In genomic region chr6:72235098-72235806, GRCm38 (mm10) we compare ENCODE assay signal across 8 mouse cellular contexts. TPM values are rescaled to one million over a fixed set of nuclear protein-coding genes. Genes with fewer than 3 reads are reported as not detected.
A peak's percentile ranks its signal among the peaks of the same experiment; 100 is the strongest.
DNase-seq lines count a peak whose midpoint lies in the region; ATAC-seq and TF ChIP-seq lines count a peak whose summit lies in the region.

Atoh8 (minus strand) TSS chr6:72235577.

- H3K9me3 ChIP-seq in embryonic facial prominence, embryonic 10.5 days: no peaks in the 10 kb centered on the region
- H3K9me3 ChIP-seq in liver, embryonic 12.5 days (replicated peaks): no peaks in the 10 kb centered on the region

- peak within 1 kb of the TSS; percentile 88 for H3K27ac ChIP-seq in embryonic facial prominence, embryonic 10.5 days (replicated peaks)
- H3K27ac ChIP-seq in kidney, adult 2 months (ENCODE audit: insufficient read depth, low read depth, low read length): peak within 1 kb of the TSS; percentile 81
- no peak within 1 kb of the TSS for H3K27ac ChIP-seq in liver, embryonic 12.5 days

- no peak for TF ChIP-seq CTCF in kidney, adult 2 months (conservative IDR thresholded peaks at IDR 0.05; ENCODE audit: insufficient read depth, insufficient read length, low read depth, low read length)

- TF ChIP-seq POLR2A in kidney, adult 2 months (IDR thresholded peaks at IDR 0.05; ENCODE audit: low read depth, low read length): peak; percentile 16

- H3K9ac ChIP-seq in liver, embryonic 12.5 days: 0 out of 2 replicates have a peak within 1 kb of the TSS, but pooled peaks have one; percentile 4

- WGBS in embryonic facial prominence, embryonic 10.5 days: under 1% methylated on average over 68 of the region's 68 CpGs
- whole genome bisulfite sequencing in kidney, adult 2 months: 2% methylated on average over 68 of the region's 68 CpGs
- WGBS in liver, embryonic 12.5 days (ENCODE audit: insufficient replicate concordance): 3% methylated on average over 56 of the region's 68 CpGs

- peaks cover 79% of the 10 kb centered on the region for H3K27me3 ChIP-seq in embryonic facial prominence, embryonic 10.5 days (replicated peaks; ENCODE audit: low read depth, poor library complexity, severe bottlenecking)
- no peaks in the 10 kb centered on the region for H3K27me3 ChIP-seq in kidney, adult 2 months (replicated peaks; ENCODE audit: control insufficient read depth, insufficient read depth, low read length)
- H3K27me3 ChIP-seq in liver, embryonic 12.5 days (replicated peaks): peaks cover 100% of the 10 kb centered on the region

- H3K4me1 ChIP-seq in embryonic facial prominence, embryonic 10.5 days: peaks cover 76% of the 10 kb centered on the region
- H3K4me1 ChIP-seq in kidney, adult 2 months (ENCODE audit: control insufficient read depth, insufficient read depth, low read length): no peaks in the 10 kb centered on the region
- H3K4me1 ChIP-seq in liver, embryonic 12.5 days: 0 out of 2 replicates have a peak, but pooled peaks cover 13% of the 10 kb centered on the region

- H3K4me3 ChIP-seq in embryonic facial prominence, embryonic 10.5 days: peak within 1 kb of the TSS; percentile 86
- H3K4me3 ChIP-seq in kidney, adult 2 months (ENCODE audit: insufficient read depth, low read depth, low read length): peak within 1 kb of the TSS; percentile 80
- H3K4me3 ChIP-seq in liver, embryonic 12.5 days: peak within 1 kb of the TSS; percentile 50

- ATAC-seq in liver, embryonic 12.5 days: no peak

- H3K36me3 ChIP-seq in embryonic facial prominence, embryonic 10.5 days (replicated peaks): no peaks in the 10 kb centered on the region
- H3K36me3 ChIP-seq in kidney, adult 2 months (ENCODE audit: control insufficient read depth, insufficient read depth, low read length): no peaks in the 10 kb centered on the region
- no peaks in the 10 kb centered on the region for H3K36me3 ChIP-seq in liver, embryonic 12.5 days

- peak; percentile 74 to 80 for DNase-seq in urinary bladder, adult 18-20 months (ENCODE audit: low spot score in 2 of 2)
- no peak for DNase-seq in urinary bladder, postnatal 10 days (ENCODE audit: low spot score)
- peak; percentile 89 for DNase-seq in embryonic facial prominence, embryonic 10.5 days (ENCODE audit: low spot score)
- DNase-seq in heart, adult 8-10 months (ENCODE audit: low spot score): peak; percentile 50
- DNase-seq in kidney, adult 2 months: peak; percentile 66
- DNase-seq in naive thymus-derived CD4-positive, alpha-beta T cell, adult 2 months (ENCODE audit: low read depth): peak; percentile 39
- peak; percentile 73 for DNase-seq in urinary bladder, postnatal 36 days (ENCODE audit: low spot score in 2 of 2)

- peak within 1 kb of the TSS; percentile 75 for H3K4me2 ChIP-seq in liver, embryonic 12.5 days

RNA-seq across cellular contexts. Expression of gene Atoh8, which starts in this region (rescaled TPM):
- 17.7 and 21.4 TPM in 2 replicates for polyA plus RNA-seq in embryonic facial prominence, embryonic 10.5 days (2016; fragmentation: Nextera tagmentation; extraction: Ambion mirVana)
- total RNA-seq in heart, adult 8-10 months (2022): 10 to 100 TPM in 2 of 4 experiments, 1 to 10 TPM in 2; 9.6 to 10.9 (median 10.1) TPM
- 7.7 and 10.1 TPM in 2 replicates for polyA plus RNA-seq in kidney, adult 2 months (2012; rRNA removed)
- polyA plus RNA-seq in liver, embryonic 12.5 days (2016; fragmentation: Nextera tagmentation; extraction: Ambion mirVana): 2.0 and 2.1 TPM in 2 replicates
